Mouse (Mus musculus) stomach, postnatal 0 days (tissue): ENCODE results near the gene Vps16.

ENCODE experiments used
- CTCF ChIP-seq: IDR thresholded peaks from 2 replicates; pipeline ENCODE4 v1.5.1; 2016; ENCODE audit warnings: antibody characterized with exemption, low read depth, mild to moderate bottlenecking, moderate library complexity
- EP300 ChIP-seq: optimal IDR thresholded peaks from 2 replicates; pipeline ENCODE3; 2016; ENCODE audit warnings: antibody characterized with exemption

GRCm38 (mm10) chr2:130450434-130450796 lies 26.3 kb downstream of the Vps16 start:
- TF ChIP-seq EP300 (no peak), CTCF (no peak)
